Mouse (Mus musculus): ENCODE data around the gene Olfr1202. TPM values are rescaled to one million over a fixed set of nuclear protein-coding genes. Genes with fewer than 3 reads are reported as not detected.

The Olfr1202 gene
- not detected for total RNA-seq (2022)

GRCm38 (mm10) chr2:88814196-88814595 is at the start of gene Olfr1202:
Gene Olfr1202 (plus strand): TSS chr2:88814496.
- DNase-seq (ENCODE audit: low spot score in 2 of 2): no peak

- DNase-seq (ENCODE audit: low spot score in 2 of 2): no peak
These were observed 43.9 kb upstream of the Olfr1202 start, which contains the start of gene Olfr1200 for GRCm38 (mm10) chr2:88770388-88770787. Gene Olfr1200 (minus strand): TSS chr2:88770488.

GRCm38 (mm10) chr2:88792736-88793135 is 21.6 kb upstream of the Olfr1202 start, which contains the start of gene Olfr1201:
Gene Olfr1201 (plus strand): TSS chr2:88793036.
- DNase-seq (ENCODE audit: low spot score in 2 of 2): no peak

- DNase-seq (ENCODE audit: low spot score in 2 of 2): no peak
These were observed 15.1 kb downstream of the Olfr1202 start, which contains the start of gene Olfr1205 for GRCm38 (mm10) chr2:88829437-88829836. Gene Olfr1205 (plus strand): TSS chr2:88829737.

DNA sequence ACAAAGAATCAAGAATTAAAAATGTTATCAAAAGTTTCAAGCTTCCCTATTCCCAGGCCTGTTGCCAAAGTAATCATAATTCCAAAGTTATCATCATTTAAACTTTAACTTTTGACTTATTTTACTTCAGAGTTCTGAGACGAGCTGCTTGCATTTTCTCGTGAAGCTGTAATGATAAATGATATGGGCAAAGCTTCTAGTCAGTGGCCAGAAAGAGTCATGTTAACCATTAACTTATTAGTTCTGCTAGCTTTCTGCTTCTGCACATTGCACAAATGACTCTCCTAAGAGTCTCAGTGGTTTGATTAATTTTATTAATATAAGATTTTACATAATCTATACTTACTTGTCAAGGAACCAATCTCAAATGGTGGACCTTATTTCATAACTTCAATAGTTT is 24.2 kb downstream of the Olfr1202 start:
- no peak for DNase-seq (ENCODE audit: low spot score in 2 of 2)

DNA sequence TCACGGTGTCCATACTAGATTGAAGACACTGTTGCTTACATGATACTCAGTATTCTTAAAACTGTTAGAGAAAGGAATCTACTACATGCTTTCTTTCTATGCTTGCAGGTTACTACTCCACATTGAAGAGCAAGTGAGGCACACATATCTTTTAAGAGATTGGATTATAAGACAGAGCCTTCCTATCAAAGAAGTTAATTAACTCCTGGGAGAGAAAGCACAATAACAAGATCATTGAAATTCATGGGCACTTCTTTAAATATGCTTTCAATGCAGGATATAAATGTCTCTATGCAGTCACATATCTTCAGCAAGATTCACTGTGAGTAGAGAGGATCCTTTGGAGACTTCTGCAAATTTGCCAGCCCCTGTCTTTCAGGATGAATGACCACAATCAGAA is 34.7 kb downstream of the Olfr1202 start, which contains the start of gene Olfr1204:
Gene Olfr1204 (plus strand): TSS at position 301 of the 400 bp plus-strand sequence.
- DNase-seq (ENCODE audit: low spot score in 2 of 2): no peak

DNA sequence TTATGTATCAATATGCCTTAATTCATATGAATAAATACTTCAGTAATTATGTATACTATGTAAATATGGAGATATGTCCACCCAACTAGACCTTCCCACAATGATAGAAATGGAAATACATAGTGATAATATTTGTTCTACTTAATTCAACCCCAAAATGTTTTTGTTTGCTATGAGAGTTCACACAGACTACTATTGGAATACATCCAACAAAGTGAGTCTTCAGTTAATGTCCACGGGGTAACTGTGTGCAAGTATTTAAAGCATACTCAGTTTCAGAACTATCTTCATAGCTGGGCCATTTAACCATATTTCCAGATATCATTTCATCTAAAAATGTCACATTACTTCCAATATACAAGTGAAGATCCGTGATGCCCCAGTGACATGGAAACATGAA is 48.6 kb downstream of the Olfr1202 start, which contains the start of gene Olfr1206:
Gene Olfr1206 (plus strand): TSS at position 301 of the 400 bp plus-strand sequence.
- no peak for DNase-seq (ENCODE audit: low spot score in 2 of 2)

Other genes starting within 250 kb of the Olfr1202 start
- not detected for gene Olfr1189, start 228.0 kb upstream of the Olfr1202 start, total RNA-seq (2022)
- not detected for gene Olfr1191-ps1, start 174.0 kb upstream of the Olfr1202 start, total RNA-seq (2022)
- gene Olfr1192-ps1, start 166.0 kb upstream of the Olfr1202 start, total RNA-seq (2022): not detected
- gene Olfr1193, start 138.9 kb upstream of the Olfr1202 start, total RNA-seq (2022): not detected
- gene Olfr1195, start 125.3 kb upstream of the Olfr1202 start, total RNA-seq (2022): not detected
- gene Olfr1196, start 109.9 kb upstream of the Olfr1202 start, total RNA-seq (2022): not detected
- not detected for gene Olfr1197, start 82.1 kb upstream of the Olfr1202 start, total RNA-seq (2022)
- not detected for gene Olfr1198, start 63.1 kb upstream of the Olfr1202 start, total RNA-seq (2022)
- gene Olfr1199, start 54.0 kb upstream of the Olfr1202 start, total RNA-seq (2022): not detected
- not detected for gene Olfr1200, start 44.0 kb upstream of the Olfr1202 start, total RNA-seq (2022)
- gene Olfr1201, start 21.5 kb upstream of the Olfr1202 start, total RNA-seq (2022): not detected
- not detected for gene Olfr1205, start 15.2 kb downstream of the Olfr1202 start, total RNA-seq (2022)
- gene Olfr1204, start 34.8 kb downstream of the Olfr1202 start, total RNA-seq (2022): not detected
- gene Olfr1206, start 48.7 kb downstream of the Olfr1202 start, total RNA-seq (2022): not detected
- gene Olfr1208, start 87.8 kb downstream of the Olfr1202 start, total RNA-seq (2022): not detected
- not detected for gene Olfr1209, start 100.7 kb downstream of the Olfr1202 start, total RNA-seq (2022)
- gene Olfr1211, start 123.6 kb downstream of the Olfr1202 start, total RNA-seq (2022): not detected
- gene Olfr1212, start 139.5 kb downstream of the Olfr1202 start, total RNA-seq (2022): not detected
- gene Gm13762, start 165.8 kb downstream of the Olfr1202 start, total RNA-seq (2022): not detected
- gene Olfr1214, start 178.2 kb downstream of the Olfr1202 start, total RNA-seq (2022): not detected
- gene Olfr1215, start 192.5 kb downstream of the Olfr1202 start, total RNA-seq (2022): not detected
- not detected for gene Olfr1216, start 203.8 kb downstream of the Olfr1202 start, total RNA-seq (2022)
- gene Olfr1217, start 217.6 kb downstream of the Olfr1202 start, total RNA-seq (2022): not detected
- not detected for gene Olfr1218, start 246.7 kb downstream of the Olfr1202 start, total RNA-seq (2022)